Mouse (Mus musculus) embryonic stem cell, embryonic (primary cell): Measurements from ENCODE around the gene Trafd1.

Experiments
- CTCF ChIA-PET, 4 experiments: fragments of 300-600 bp in 2 of 4; fragments of 350-600 bp in 2 of 4; sonication (Branson Sonifier 250); formaldehyde crosslinking; loops; one replicate each; lab custom pipeline; 2022; ENCODE audit warnings: inconsistent platforms in 2 of 4; lab: Charles Lee
- POLR2A ChIA-PET, 4 experiments: fragments of 300-600 bp in 2 of 4; fragments of 350-600 bp in 2 of 4; sonication (Branson Sonifier 250); formaldehyde crosslinking; loops; one replicate each; lab custom pipeline; 2022; ENCODE audit warnings: antibody characterized with exemption in 4 of 4, inconsistent platforms in 1 of 4; lab: Charles Lee

The Trafd1 gene

GRCm38 (mm10) chr5:121326079-121326805 lies 59.2 kb downstream of the Trafd1 start:
- ChIA-PET CTCF (no interaction called here), POLR2A (interaction anchor here in 2 of 4 experiments (0.8 to 1.5 kb wide), 2 partner anchors 72 to 122 kb away, joined by 3 read pairs; partner anchors contain the start of gene Naa25 (in 1 of the 2))
